Mouse (Mus musculus): Measurements from ENCODE around the gene Mindy1. TPM values are rescaled to one million over a fixed set of nuclear protein-coding genes. Genes with fewer than 3 reads are reported as not detected.

Gene Mindy1
- total and polyA plus RNA-seq, 3 experiments, result 5.0 to 14.4 (median 5.4) TPM

- DNase-seq (ENCODE audit: extremely low read depth), result no peak
- no peak overlapping the region for H3K9ac ChIP-seq (ENCODE audit: insufficient read depth, low read depth)
- dilution Hi-C loops (cut with MboI; ENCODE audit: extremely low pct_ligation_motif_present, extremely low pct_unique_long_range_greater_than_20kb, low sequenced_read_pairs), result no loop called here
- H3K36me3 ChIP-seq (replicated peaks in 1 of 2; ENCODE audit: control insufficient read depth in 1 of 2, insufficient read depth in 1 of 2, low read length in 1 of 2), result peaks cover 7 to 26% of the 10 kb centered on the region in 2 experiments
- no peaks in the 10 kb centered on the region for H3K9me3 ChIP-seq (replicated peaks; ENCODE audit: low read length)
- H3K4me2 ChIP-seq (ENCODE audit: insufficient read depth, low read depth, poor library complexity, severe bottlenecking), result no peak overlapping the region
- H3K4me1 ChIP-seq (ENCODE audit: control insufficient read depth in 1 of 2, insufficient read depth in 2 of 2), result peaks cover 0 to 14% of the 10 kb centered on the region in 2 experiments; a peak in 2 of 4 replicates
- no peaks in the 10 kb centered on the region for H3K27me3 ChIP-seq (replicated peaks)
- in situ Hi-C loops (cut with MboI; ENCODE audit: low pct_ligation_motif_present, low pct_unique_long_range_greater_than_20kb, low sequenced_read_pairs), result no loop called here
- no peak overlapping the region for H3K4me3 ChIP-seq (replicated peaks in 1 of 3; ENCODE audit: low read depth in 2 of 3, low read length in 2 of 3, poor library complexity in 1 of 3)
- no peak overlapping the region for H3K27ac ChIP-seq (ENCODE audit: insufficient read depth, low read depth)
- H3K79me2 ChIP-seq (replicated peaks; ENCODE audit: control insufficient read depth, extremely low read depth, insufficient read depth, poor library complexity, severe bottlenecking), result no peaks in the 10 kb centered on the region
- TF ChIP-seq CHD2 (IDR thresholded peaks at IDR 0.05; ENCODE audit: low read length), result no peak
These were observed 6.4 kb downstream of the Mindy1 start for GRCm38 (mm10) chr3:95287541-95287940.

- no peaks in the 10 kb centered on the region for H3K79me2 ChIP-seq (replicated peaks; ENCODE audit: control insufficient read depth, extremely low read depth, insufficient read depth, poor library complexity, severe bottlenecking)
- DNase-seq (ENCODE audit: extremely low read depth), result no peak
- dilution Hi-C loops (cut with MboI; ENCODE audit: extremely low pct_ligation_motif_present, extremely low pct_unique_long_range_greater_than_20kb, low sequenced_read_pairs) (no loop called here), in situ Hi-C loops (cut with MboI; ENCODE audit: low pct_ligation_motif_present, low pct_unique_long_range_greater_than_20kb, low sequenced_read_pairs) (no loop called here)
- H3K27ac ChIP-seq (ENCODE audit: insufficient read depth, low read depth), result no peak overlapping the region
- H3K4me3 ChIP-seq (replicated peaks in 1 of 3; ENCODE audit: low read depth in 2 of 3, low read length in 2 of 3, poor library complexity in 1 of 3), result no peak overlapping the region
- H3K27me3 ChIP-seq (replicated peaks), result no peaks in the 10 kb centered on the region
- H3K9ac ChIP-seq (ENCODE audit: insufficient read depth, low read depth), result no peak overlapping the region
- peaks cover 0 to 19% of the 10 kb centered on the region in 2 experiments; a peak in 3 of 4 replicates for H3K4me1 ChIP-seq (ENCODE audit: control insufficient read depth in 1 of 2, insufficient read depth in 2 of 2)
- H3K4me2 ChIP-seq (ENCODE audit: insufficient read depth, low read depth, poor library complexity, severe bottlenecking), result no peak overlapping the region
- no peak for TF ChIP-seq ZC3H11A (IDR thresholded peaks at IDR 0.05; ENCODE audit: low read depth, low read length)
- TF ChIP-seq EP300 (IDR thresholded peaks at IDR 0.05; ENCODE audit: low read length), result no peak
- TF ChIP-seq USF2 (conservative IDR thresholded peaks at IDR 0.05; ENCODE audit: low read depth, low read length), result no peak
- TF ChIP-seq JUN (IDR thresholded peaks at IDR 0.05; ENCODE audit: insufficient read depth, low read depth, low read length), result no peak
- TF ChIP-seq USF1 (IDR thresholded peaks at IDR 0.05; ENCODE audit: low read depth, low read length), result no peak
- no peak for TF ChIP-seq HCFC1 (IDR thresholded peaks at IDR 0.05; ENCODE audit: low read depth, low read length)
- no peak for TF ChIP-seq CTCF (conservative IDR thresholded peaks at IDR 0.05 in 1 of 2, IDR thresholded peaks at IDR 0.05 in 1 of 2; ENCODE audit: low read depth in 2 of 2, low read length in 2 of 2)
- TF ChIP-seq MAX (IDR thresholded peaks at IDR 0.05; ENCODE audit: low read length), result no peak
- no peak for TF ChIP-seq CHD1 (IDR thresholded peaks at IDR 0.05; ENCODE audit: low read depth, low read length)
- peaks cover 13 to 36% of the 10 kb centered on the region in 2 experiments for H3K36me3 ChIP-seq (replicated peaks in 1 of 2; ENCODE audit: control insufficient read depth in 1 of 2, insufficient read depth in 1 of 2, low read length in 1 of 2)
- H3K9me3 ChIP-seq (replicated peaks; ENCODE audit: low read length), result no peaks in the 10 kb centered on the region
These were observed 8.3 kb downstream of the Mindy1 start for GRCm38 (mm10) chr3:95289419-95289818.

- Histone ChIP-seq H3K9me3 (replicated peaks; ENCODE audit: low read length) (no peaks in the 10 kb centered on the region), H3K4me3 (replicated peaks in 1 of 3; ENCODE audit: low read depth in 2 of 3, low read length in 2 of 3, poor library complexity in 1 of 3) (no peak overlapping the region), H3K9ac (ENCODE audit: insufficient read depth, low read depth) (no peak overlapping the region), H3K27ac (ENCODE audit: insufficient read depth, low read depth) (no peak overlapping the region), H3K4me1 (ENCODE audit: control insufficient read depth in 1 of 2, insufficient read depth in 2 of 2) (peaks cover 0 to 19% of the 10 kb centered on the region in 2 experiments; a peak in 3 of 4 replicates), H3K79me2 (replicated peaks; ENCODE audit: control insufficient read depth, extremely low read depth, insufficient read depth, poor library complexity, severe bottlenecking) (no peaks in the 10 kb centered on the region), H3K36me3 (replicated peaks in 1 of 2; ENCODE audit: control insufficient read depth in 1 of 2, insufficient read depth in 1 of 2, low read length in 1 of 2) (peaks cover 20 to 43% of the 10 kb centered on the region in 2 experiments), H3K4me2 (ENCODE audit: insufficient read depth, low read depth, poor library complexity, severe bottlenecking) (no peak overlapping the region), H3K27me3 (replicated peaks) (no peaks in the 10 kb centered on the region)
- in situ Hi-C loops (cut with MboI; ENCODE audit: low pct_ligation_motif_present, low pct_unique_long_range_greater_than_20kb, low sequenced_read_pairs) (no loop called here), dilution Hi-C loops (cut with MboI; ENCODE audit: extremely low pct_ligation_motif_present, extremely low pct_unique_long_range_greater_than_20kb, low sequenced_read_pairs) (no loop called here)
- DNase-seq (ENCODE audit: extremely low read depth), result no peak
- no peak for TF ChIP-seq USF1 (IDR thresholded peaks at IDR 0.05; ENCODE audit: low read depth, low read length)
- TF ChIP-seq BHLHE40 (IDR thresholded peaks at IDR 0.05; ENCODE audit: low read depth, low read length), result no peak
- no peak for TF ChIP-seq IRF4 (IDR thresholded peaks at IDR 0.05; ENCODE audit: low read depth, low read length)
- no peak for TF ChIP-seq CHD1 (IDR thresholded peaks at IDR 0.05; ENCODE audit: low read depth, low read length)
- no peak for TF ChIP-seq MAFK (IDR thresholded peaks at IDR 0.05; ENCODE audit: insufficient replicate concordance, low read length)
- no peak for TF ChIP-seq MAX (IDR thresholded peaks at IDR 0.05; ENCODE audit: low read length)
- TF ChIP-seq RCOR1 (conservative IDR thresholded peaks at IDR 0.05; ENCODE audit: low read depth, low read length), result no peak
- TF ChIP-seq JUND (conservative IDR thresholded peaks at IDR 0.05; ENCODE audit: low read depth, low read length), result no peak
These were observed 9.0 kb downstream of the Mindy1 start for GRCm38 (mm10) chr3:95290156-95290555.
